Mouse (Mus musculus): Measurements from ENCODE around the gene Gm8257. TPM values are rescaled to one million over a fixed set of nuclear protein-coding genes. Genes with fewer than 3 reads are reported as not detected.

The Gm8257 gene
- polyA plus RNA-seq (2014; fragmentation: Illumina TruSeq; extraction: RNeasy Lipid Tissue Mini Kit (QIAGEN cat#74804); ENCODE audit: insufficient read depth, low read depth, low replicate concordance), result not detected

DNA sequence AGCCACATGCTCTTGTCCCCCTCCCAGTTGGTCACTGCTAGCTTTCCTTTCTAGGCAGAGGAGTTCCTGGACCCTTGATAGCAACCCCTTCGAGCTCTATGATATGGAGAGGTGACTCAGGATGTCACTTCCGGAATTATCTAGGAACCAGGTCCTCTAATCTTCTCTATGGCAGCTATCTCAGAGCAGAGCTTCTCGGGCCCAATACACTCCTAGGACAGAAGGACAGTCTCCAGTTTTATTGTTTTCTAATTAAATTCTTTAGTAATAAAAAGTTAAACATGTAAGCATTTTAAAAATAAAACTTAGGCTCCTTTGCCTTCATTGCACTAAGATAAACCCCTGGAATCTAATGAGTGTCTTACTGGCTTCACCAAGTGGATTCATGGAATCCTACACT is at the start of gene Gm8257:
Gm8257 (minus strand) TSS at position 101 of the 400 bp plus-strand sequence.

DNA sequence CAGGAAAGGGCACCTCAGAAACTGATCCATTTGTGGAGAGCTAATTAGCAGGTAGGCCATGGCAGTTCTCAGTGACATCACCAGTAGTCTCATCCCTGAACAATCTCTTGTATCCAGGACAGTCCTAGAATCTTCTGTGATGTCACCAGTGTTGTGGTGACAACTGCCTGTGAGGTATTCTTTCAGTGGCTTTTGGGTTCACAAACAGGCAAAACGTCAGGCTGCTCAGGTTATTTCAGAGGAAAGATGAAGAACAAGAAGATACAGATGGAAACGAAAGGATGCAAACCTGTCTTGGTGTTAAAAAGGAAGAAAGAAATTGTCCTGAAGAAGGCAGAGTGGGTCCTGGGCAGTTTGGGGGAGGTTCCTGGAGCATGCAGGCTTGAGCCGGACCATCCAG is 44.0 kb upstream of the Gm8257 start, which contains the start of gene Gm8267:
Gm8267 (minus strand) TSS at position 101 of the 400 bp plus-strand sequence.

DNA sequence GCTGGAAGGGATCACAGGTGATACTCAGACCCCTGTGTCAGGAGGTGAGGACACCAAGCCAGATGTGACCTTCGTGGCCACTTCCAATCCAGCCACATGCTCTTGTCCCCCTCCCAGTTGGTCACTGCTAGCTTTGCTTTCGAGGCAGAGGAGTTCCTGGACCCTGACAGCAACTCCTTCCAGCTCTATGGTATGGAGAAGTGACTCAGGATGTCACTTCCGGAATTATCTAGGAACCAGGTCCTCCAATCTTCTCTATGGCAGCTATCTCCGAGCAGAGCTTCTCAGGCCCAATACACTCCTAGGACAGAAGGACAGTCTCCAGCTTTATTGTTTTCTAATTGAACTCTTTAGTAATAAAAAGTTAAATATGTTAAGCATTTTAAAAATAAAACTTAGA is 78.5 kb downstream of the Gm8257 start, which contains the start of gene Gm5624:
Gm5624 (minus strand) TSS at position 202 of the 400 bp plus-strand sequence.

Other genes with a start within 250 kb of the Gm8257 start
- gene BC061237, start 214.0 kb downstream of the Gm8257 start, polyA plus RNA-seq (2014; fragmentation: Illumina TruSeq; extraction: RNeasy Lipid Tissue Mini Kit (QIAGEN cat#74804); ENCODE audit: insufficient read depth, low read depth, low replicate concordance), result not detected
- not detected for gene Gm17093, start 188.2 kb downstream of the Gm8257 start, polyA plus RNA-seq (2014; fragmentation: Illumina TruSeq; extraction: RNeasy Lipid Tissue Mini Kit (QIAGEN cat#74804); ENCODE audit: insufficient read depth, low read depth, low replicate concordance)
- not detected for gene Gm8247, start 123.3 kb downstream of the Gm8257 start, polyA plus RNA-seq (2014; fragmentation: Illumina TruSeq; extraction: RNeasy Lipid Tissue Mini Kit (QIAGEN cat#74804); ENCODE audit: insufficient read depth, low read depth, low replicate concordance)
- not detected for gene Gm5624, start 78.5 kb downstream of the Gm8257 start, polyA plus RNA-seq (2014; fragmentation: Illumina TruSeq; extraction: RNeasy Lipid Tissue Mini Kit (QIAGEN cat#74804); ENCODE audit: insufficient read depth, low read depth, low replicate concordance)
- not detected for gene Gm8267, start 43.9 kb upstream of the Gm8257 start, polyA plus RNA-seq (2014; fragmentation: Illumina TruSeq; extraction: RNeasy Lipid Tissue Mini Kit (QIAGEN cat#74804); ENCODE audit: insufficient read depth, low read depth, low replicate concordance)
- not detected for gene Ptgdr, start 152.9 kb upstream of the Gm8257 start, polyA plus RNA-seq (2014; fragmentation: Illumina TruSeq; extraction: RNeasy Lipid Tissue Mini Kit (QIAGEN cat#74804); ENCODE audit: insufficient read depth, low read depth, low replicate concordance)